Mouse (Mus musculus) Patski (cell line): ENCODE measurements at regions not wholly inside any gene's neighbourhood (a gene's known extent, or its start where the extent isn't known, plus 50 kb on each side); places are given as distances from the start of the nearest gene placed in this dataset.

ENCODE experiments used
- ATAC-seq: fragments of 100-300 bp; one replicate; pipeline ENCODE4 v1.8.0; 2021
- CTCF ChIA-PET: fragments of 350-600 bp; sonication (Branson Sonifier 250); formaldehyde crosslinking; loops from one replicate; lab custom pipeline; 2022; ENCODE audit warnings: inconsistent platforms; lab: Charles Lee
- POLR2A ChIA-PET: fragments of 350-600 bp; sonication (Branson Sonifier 250); formaldehyde crosslinking; loops from one replicate; lab custom pipeline; 2022; ENCODE audit warnings: antibody characterized with exemption, inconsistent platforms; lab: Charles Lee
- DNase-seq: peaks from one replicate; pipeline ENCODE4 v3.0.0-alpha.2; 2011; ENCODE audit warnings: low read depth, low spot score
- H3K27me3 ChIP-seq: fragments of 371-371 bp; one replicate; pipeline ENCODE4 v1.5.1; 2021
- CTCF ChIP-seq: fragments of 100-300 bp; IDR thresholded peaks from one replicate; pipeline ENCODE4 v1.5.1; 2021
- in situ Hi-C: fragments of 300-500 bp; cut with MboI; formaldehyde crosslinking; loops from 3 replicates; pipeline ENCODE4 v1.11.1; 2018; ENCODE audit warnings: low pct_unique_long_range_greater_than_20kb, mixed read lengths

GRCm38 (mm10) chr10:17632959-17633674 is 89.9 kb upstream of the Cited2 start:
- no peak for DNase-seq
- in situ Hi-C loops, result no loop called here
- peak; percentile 83 for ATAC-seq
- H3K27me3 ChIP-seq, result no peaks in the 10 kb centered on the region
- ChIA-PET POLR2A (no interaction called here), CTCF (no interaction called here)
- TF ChIP-seq CTCF, result no peak

- ATAC-seq, result no peak
- no peaks in the 10 kb centered on the region for H3K27me3 ChIP-seq
- ChIA-PET CTCF (no interaction called here), POLR2A (no interaction called here)
- TF ChIP-seq CTCF, result no peak
- no peak for DNase-seq
- in situ Hi-C loops, result no loop called here
These were observed 77.7 kb upstream of the Cited2 start for GRCm38 (mm10) chr10:17645363-17645762.

GRCm38 (mm10) chr10:17646391-17646790 is 76.6 kb upstream of the Cited2 start:
- H3K27me3 ChIP-seq, result no peaks in the 10 kb centered on the region
- in situ Hi-C loops, result no loop called here
- CTCF ChIA-PET, result no interaction called here
- POLR2A ChIA-PET, result no interaction called here
- ATAC-seq, result no peak
- TF ChIP-seq CTCF, result no peak
- no peak for DNase-seq

- ATAC-seq (no peak), DNase-seq (no peak)
- ChIA-PET POLR2A (no interaction called here), CTCF (no interaction called here)
- no peaks in the 10 kb centered on the region for H3K27me3 ChIP-seq
- in situ Hi-C loops, result no loop called here
- no peak for TF ChIP-seq CTCF
These were observed 74.9 kb upstream of the Cited2 start for GRCm38 (mm10) chr10:17648077-17648476.

GRCm38 (mm10) chr10:17650997-17651750 is 71.8 kb upstream of the Cited2 start:
- ATAC-seq (no peak), DNase-seq (no peak)
- in situ Hi-C loops, result no loop called here
- ChIA-PET CTCF (no interaction called here), POLR2A (no interaction called here)
- no peak for TF ChIP-seq CTCF
- no peaks in the 10 kb centered on the region for H3K27me3 ChIP-seq

GRCm38 (mm10) chr10:17653325-17653724 is 69.7 kb upstream of the Cited2 start:
- DNase-seq, result no peak
- no peaks in the 10 kb centered on the region for H3K27me3 ChIP-seq
- POLR2A ChIA-PET, result no interaction called here
- CTCF ChIA-PET, result interaction anchor here (0.6 kb wide), 1 partner anchor 27 kb away, joined by 3 read pairs; no protein-coding TSS in a partner anchor
- in situ Hi-C loops, result no loop called here
- ATAC-seq, result no peak
- TF ChIP-seq CTCF, result no peak

GRCm38 (mm10) chr10:17653785-17654184 is 69.2 kb upstream of the Cited2 start:
- CTCF ChIA-PET, result no interaction called here
- no peak for TF ChIP-seq CTCF
- no peak for DNase-seq
- H3K27me3 ChIP-seq, result no peaks in the 10 kb centered on the region
- in situ Hi-C loops, result no loop called here
- POLR2A ChIA-PET, result no interaction called here
- no peak for ATAC-seq

GRCm38 (mm10) chr10:17654308-17654858 is 68.6 kb upstream of the Cited2 start:
- H3K27me3 ChIP-seq, result no peaks in the 10 kb centered on the region
- no peak for TF ChIP-seq CTCF
- no peak for ATAC-seq
- ChIA-PET POLR2A (no interaction called here), CTCF (interaction anchor here (2.4 kb wide), 1 partner anchor 9 kb away, joined by 5 read pairs; no protein-coding TSS in a partner anchor)
- in situ Hi-C loops, result no loop called here
- DNase-seq, result no peak

- ChIA-PET POLR2A (no interaction called here), CTCF (interaction anchor here (2.4 kb wide), 1 partner anchor 8 kb away, joined by 5 read pairs; no protein-coding TSS in a partner anchor)
- no peak for TF ChIP-seq CTCF
- DNase-seq (no peak), ATAC-seq (no peak)
- in situ Hi-C loops, result no loop called here
- H3K27me3 ChIP-seq, result no peaks in the 10 kb centered on the region
These were observed 67.5 kb upstream of the Cited2 start for GRCm38 (mm10) chr10:17655459-17656051.

GRCm38 (mm10) chr10:17656305-17656704 is 66.7 kb upstream of the Cited2 start:
- in situ Hi-C loops, result no loop called here
- no peaks in the 10 kb centered on the region for H3K27me3 ChIP-seq
- POLR2A ChIA-PET, result no interaction called here
- DNase-seq (no peak), ATAC-seq (peak; percentile 31)
- CTCF ChIA-PET, result interaction anchor here (2.4 kb wide), 1 partner anchor 8 kb away, joined by 5 read pairs; no protein-coding TSS in a partner anchor
- no peak for TF ChIP-seq CTCF
